Mouse (Mus musculus) thymus, adult 2 months (tissue): ENCODE data around the gene Dll1.

ENCODE experiments used
- CTCF ChIP-seq: fragments of 200-500 bp; IDR thresholded peaks from 2 replicates; pipeline ENCODE4 v1.5.1; 2012; ENCODE audit warnings: mild to moderate bottlenecking, control low read depth, low read length, moderate library complexity, borderline replicate concordance; ENCODE audit not compliant: control insufficient read depth, poor library complexity, insufficient read depth; ENCODE audit errors: extremely low read depth
- POLR2A ChIP-seq: fragments of 200-500 bp; IDR thresholded peaks from 2 replicates; pipeline ENCODE4 v1.6.1; 2012; ENCODE audit warnings: mild to moderate bottlenecking, low read length, control low read depth, moderate library complexity; ENCODE audit not compliant: control insufficient read depth, poor library complexity, insufficient read depth; ENCODE audit errors: extremely low read depth

DNA sequence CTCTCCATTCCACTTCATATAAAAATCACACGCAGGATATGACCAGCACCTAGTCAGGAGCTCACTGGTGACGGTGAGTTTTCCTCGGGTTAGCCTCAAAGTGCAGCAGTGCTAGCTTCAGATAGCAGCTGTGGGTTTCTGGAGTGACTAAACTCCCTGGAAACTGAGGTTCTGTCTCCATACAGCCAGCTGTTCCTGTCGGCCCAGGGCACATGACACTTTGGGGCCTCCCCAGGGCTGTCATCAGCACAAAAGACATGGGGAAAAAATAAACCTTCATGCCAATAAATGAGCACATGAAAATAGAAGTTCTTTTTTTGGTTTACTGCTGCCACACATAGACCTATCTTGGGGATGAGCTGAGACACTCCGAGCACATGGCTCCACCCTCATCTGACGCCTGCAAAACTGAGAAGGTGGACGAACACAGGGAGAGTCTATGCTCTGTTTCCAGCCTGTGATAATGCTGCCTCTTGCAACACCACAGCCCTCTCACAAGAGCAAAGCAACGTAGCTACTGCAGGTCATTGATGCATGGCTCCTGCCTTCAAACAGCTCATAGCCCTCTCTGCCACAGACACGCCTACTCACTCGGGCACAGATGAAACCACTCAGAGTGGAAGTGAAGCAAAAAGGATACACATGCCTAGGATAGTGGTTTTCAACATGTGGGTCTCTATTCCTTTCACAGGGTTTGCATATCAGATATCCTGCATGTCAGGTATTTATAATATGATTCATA, 23.6 kb downstream of the Dll1 start:
- TF ChIP-seq POLR2A (no peak), CTCF (no peak)
